Mouse (Mus musculus) olfactory bulb, adult 2 months (tissue): ENCODE measurements around the gene Dusp22.

ENCODE experiments used
- CTCF ChIP-seq: fragments of 200-500 bp; IDR thresholded peaks from 2 replicates; pipeline ENCODE4 v1.5.1; 2012; ENCODE audit warnings: low read depth, mild to moderate bottlenecking, low read length, moderate library complexity; ENCODE audit not compliant: insufficient read depth
- POLR2A ChIP-seq: fragments of 200-500 bp; IDR thresholded peaks from 2 replicates; pipeline ENCODE4 v1.6.1; 2012; ENCODE audit warnings: mild to moderate bottlenecking, low read depth, low read length, moderate library complexity; ENCODE audit not compliant: insufficient read depth

DNA sequence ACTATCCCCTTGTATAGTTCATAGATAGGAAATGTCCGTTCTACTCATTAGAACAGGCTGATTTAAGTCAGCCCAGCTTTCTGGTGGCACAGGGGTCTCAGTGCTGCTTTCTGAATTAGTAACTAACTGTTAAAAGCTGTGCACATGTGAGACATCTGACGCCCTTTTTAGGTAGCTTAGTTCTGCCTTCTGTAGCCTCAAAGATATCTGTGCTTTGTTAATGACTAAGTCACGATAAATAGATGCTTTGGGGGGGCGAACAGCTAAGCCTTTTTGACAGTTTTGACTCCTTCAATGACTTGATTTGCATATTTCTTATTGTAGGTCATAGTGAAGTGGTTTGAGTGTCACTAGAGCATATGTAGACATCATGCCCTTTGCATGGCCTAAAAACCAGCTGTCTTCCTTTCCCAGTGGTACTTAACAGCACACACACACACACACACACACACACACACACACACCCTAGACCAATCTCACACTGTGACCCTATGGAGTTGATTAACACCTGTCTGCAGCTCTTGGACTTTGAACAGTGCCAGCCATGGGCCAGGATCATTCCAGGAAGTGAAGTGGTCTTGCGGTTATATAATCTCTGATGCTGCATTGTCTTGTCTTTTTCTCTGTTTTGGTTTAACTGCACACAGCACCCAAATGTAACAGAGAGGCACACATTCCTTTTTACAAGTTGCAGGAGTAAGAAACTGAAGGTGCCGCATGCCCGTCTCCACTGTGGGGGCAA lies 33.0 kb downstream of the Dusp22 start:
- no peak for TF ChIP-seq CTCF
- no peak for TF ChIP-seq POLR2A
